Mouse (Mus musculus): ENCODE data around the gene Fbxo17.
A peak's percentile ranks its signal among the peaks of the same experiment; 100 is the strongest.

Gene Fbxo17

GRCm38 (mm10) chr7:28719159-28719558, 2.6 kb downstream of the Fbxo17 start:
- no peak for DNase-seq (ENCODE audit: low read depth, low spot score)

DNA sequence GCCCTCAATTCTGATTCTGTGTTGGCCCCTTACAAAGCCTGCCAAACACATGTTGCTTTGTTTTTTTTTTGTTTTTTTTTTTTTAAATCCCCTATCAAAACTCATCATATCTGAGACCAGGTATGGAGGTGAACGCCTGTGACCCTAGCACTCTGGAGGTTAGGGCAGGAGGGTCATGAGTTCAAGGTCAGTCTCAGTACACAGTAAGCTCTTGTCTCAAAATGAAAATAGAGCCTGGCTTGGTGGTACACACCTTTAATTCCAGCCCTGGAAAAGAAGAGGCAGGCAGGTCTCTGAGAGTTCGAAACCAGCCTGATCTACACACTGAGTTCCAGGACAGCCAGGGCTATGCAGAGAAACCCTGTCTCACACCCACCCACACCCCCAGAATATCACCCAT, 3.0 kb downstream of the Fbxo17 start:
- DNase-seq (ENCODE audit: low read depth, low spot score), result no peak

DNA sequence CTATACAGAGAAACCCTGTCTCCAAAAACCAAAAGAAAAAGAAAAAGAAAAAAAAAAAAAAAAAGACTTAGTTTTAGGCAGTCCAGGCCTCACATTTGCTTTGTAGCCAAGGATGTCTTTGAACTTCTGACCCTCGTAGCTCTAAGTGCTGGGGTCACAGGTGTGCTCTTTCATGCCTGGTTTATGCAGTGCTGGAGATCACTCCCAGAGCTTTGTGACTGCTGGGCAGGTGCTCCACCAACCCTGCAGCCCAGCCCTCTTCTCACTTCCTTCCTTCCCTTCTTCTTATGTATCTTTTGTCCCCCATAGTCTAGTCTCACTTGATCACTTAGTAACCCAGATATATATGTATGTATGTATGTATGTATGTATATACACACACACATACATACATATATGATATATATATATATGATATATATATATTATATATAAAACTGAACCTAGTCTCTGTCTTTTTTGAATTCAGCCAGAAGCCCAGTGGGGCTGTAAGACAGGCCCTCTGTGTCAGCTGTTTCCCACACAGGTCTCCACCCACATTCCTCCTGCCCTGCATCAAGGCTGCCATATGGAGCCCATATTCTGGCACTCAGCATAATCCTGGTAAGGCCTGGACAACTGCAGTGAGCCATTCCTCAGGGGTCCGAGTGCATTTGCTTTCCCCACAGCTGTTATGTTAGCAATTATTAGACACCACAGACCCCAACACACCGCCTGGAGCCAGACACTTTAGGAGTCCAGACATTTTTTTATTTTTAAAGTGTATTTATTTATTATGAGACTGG, 4.3 kb downstream of the Fbxo17 start:
- peak; percentile 68 for DNase-seq (ENCODE audit: low read depth, low spot score)

- no peak for DNase-seq (ENCODE audit: low read depth, low spot score)
These were observed 5.5 kb downstream of the Fbxo17 start for GRCm38 (mm10) chr7:28722079-28722478.

GRCm38 (mm10) chr7:28724613-28725012, 8.0 kb downstream of the Fbxo17 start:
- DNase-seq (ENCODE audit: low read depth, low spot score), result peak; percentile 23

GRCm38 (mm10) chr7:28726600-28726999, 10.0 kb downstream of the Fbxo17 start:
- peak; percentile 67 for DNase-seq (ENCODE audit: low read depth, low spot score)

GRCm38 (mm10) chr7:28727649-28728340, 11.2 kb downstream of the Fbxo17 start:
- peak; percentile 74 for DNase-seq (ENCODE audit: low read depth, low spot score)

DNA sequence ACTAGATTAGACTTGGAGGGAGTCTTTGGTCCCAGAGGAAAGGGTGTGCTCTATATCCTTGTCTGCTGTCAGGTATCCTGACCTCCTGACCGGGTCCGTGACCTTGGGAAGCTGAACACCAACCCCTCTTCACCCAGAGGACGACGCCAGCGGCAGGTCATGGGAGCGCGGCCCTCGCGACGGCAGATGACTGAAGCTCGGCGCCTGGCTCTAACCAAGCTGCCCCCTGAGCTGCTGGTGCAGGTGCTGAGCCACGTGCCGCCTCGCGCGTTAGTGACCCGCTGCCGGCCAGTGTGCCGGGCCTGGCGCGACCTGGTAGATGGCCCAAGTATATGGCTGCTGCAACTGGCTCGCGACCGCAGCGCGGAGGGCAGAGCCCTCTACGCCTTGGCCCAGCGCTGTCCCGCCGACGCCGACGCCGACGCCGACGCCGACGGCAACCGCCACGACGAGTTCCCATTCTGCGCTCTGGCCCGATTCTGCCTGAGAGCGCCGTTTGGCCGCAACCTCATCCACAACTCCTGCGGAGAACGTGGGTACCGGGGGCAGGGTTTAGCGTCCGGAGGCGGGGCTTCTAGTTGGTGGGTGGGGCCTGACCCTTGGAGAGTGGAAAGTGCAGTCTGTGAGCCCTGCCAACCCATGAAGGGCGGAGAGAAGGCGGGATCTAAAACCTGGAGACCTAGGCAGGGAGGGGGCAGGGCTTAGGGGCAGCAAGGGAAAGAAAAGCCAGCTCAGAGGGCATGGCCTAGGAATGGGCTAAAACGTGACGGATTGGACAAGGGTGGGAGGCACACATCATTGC, 15.9 kb downstream of the Fbxo17 start:
- DNase-seq (ENCODE audit: low read depth, low spot score), result no peak

- no peak for DNase-seq (ENCODE audit: low read depth, low spot score)
These were observed 16.6 kb downstream of the Fbxo17 start for GRCm38 (mm10) chr7:28733211-28733610.

DNA sequence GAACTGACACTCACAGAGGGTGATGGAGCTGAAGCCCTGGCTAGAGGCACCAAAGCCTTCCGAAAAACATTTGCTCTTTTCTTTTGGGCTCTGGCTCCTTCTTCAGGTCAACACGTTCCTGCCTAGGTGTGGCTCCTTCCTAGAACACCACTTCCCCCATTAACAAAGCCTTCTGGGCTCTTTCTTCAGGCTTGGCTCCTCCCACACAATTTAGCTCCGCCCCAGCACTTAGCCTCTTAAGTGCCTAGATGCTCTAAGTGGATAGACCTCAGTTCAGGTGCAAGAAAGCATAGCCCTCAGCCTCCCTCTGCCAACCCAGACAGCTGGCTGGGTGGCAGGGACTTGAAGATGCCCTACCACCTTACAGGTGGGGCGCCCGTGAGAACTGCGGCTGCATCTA, 19.1 kb downstream of the Fbxo17 start:
- no peak for DNase-seq (ENCODE audit: low read depth, low spot score)

DNA sequence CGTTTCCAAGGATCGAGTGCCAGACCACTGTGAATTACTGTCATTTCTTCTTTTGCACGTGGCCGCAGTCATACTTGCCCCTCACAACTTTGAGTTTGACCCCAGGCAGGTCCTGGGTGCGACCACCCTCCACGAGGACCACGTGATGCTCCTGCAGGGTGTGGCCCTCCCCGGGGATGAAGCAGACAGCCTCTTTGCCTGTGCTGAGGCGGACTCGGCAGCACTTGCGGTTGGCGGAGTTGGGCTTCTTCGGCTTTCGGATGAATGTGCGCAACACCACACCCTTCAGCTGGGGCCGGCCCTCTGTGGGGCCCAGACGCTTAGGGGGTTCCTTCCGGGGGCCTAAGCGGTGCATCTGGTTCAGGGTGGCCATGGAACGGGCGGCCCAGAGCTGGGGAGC, 23.2 kb downstream of the Fbxo17 start:
- no peak for DNase-seq (ENCODE audit: low read depth, low spot score)

GRCm38 (mm10) chr7:28740949-28741348, 24.3 kb downstream of the Fbxo17 start:
- peak; percentile 36 for DNase-seq (ENCODE audit: low read depth, low spot score)

DNA sequence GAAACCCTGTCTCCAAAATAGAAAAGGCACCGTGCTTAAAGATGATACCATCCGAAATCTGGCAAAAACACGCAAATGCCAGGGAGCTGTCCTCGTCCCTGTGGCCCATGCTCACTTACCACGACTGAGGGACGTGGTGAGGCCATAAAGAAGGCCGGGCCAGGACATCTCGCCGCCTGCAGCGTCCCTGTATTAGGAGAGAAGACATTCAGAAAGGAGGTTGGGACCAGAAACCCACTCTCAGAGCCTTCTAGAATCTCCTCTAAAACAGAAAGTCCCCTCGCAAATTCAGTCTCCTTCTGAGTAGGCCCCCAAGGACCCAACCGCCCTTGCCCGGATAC, 24.7 kb downstream of the Fbxo17 start:
- DNase-seq (ENCODE audit: low read depth, low spot score), result no peak

DNA sequence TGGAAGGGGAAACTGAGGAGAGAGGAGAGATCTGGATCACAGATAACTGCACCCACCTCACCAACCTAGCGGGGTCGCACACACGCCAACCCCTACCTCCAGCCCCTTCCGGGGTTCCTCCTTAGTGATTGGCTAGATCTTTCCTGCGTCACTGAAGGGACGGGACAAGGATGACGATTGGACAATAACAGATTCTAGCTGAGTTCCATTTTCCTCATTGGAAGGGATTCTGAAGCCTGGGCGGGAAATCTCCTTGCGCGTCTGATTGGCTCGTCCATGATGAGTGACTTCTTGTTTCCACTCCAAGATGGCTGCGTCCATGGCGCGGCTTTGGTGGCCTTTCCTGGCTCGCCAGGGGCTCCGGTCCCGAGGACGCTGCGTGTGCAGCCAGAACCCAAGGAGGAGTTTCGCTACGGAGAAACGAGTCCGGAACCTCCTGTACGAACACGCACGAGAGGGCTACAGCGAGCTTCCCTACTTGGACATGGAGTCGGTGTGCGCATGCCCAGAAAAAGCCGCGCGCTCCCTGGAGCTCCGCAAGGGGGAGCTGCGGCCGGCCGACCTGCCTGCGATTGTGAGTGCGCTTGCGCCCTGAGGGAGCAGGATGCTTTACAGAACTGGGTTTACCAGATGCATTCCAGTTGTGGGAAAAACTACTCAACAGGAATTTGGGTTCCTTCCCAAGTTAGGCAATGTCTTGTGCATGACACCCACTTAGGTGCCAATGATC, 25.3 kb downstream of the Fbxo17 start, which contains the start of the genes Mrps12 and Sars2:
Gene Mrps12 (minus strand): TSS at position 112 of the 730 bp plus-strand sequence.
Gene Sars2 (plus strand): TSS at position 284 of the 730 bp plus-strand sequence.
- peak; percentile 98 for DNase-seq (ENCODE audit: low read depth, low spot score)

GRCm38 (mm10) chr7:28749935-28750334, 33.3 kb downstream of the Fbxo17 start:
- DNase-seq (ENCODE audit: low read depth, low spot score), result no peak

DNA sequence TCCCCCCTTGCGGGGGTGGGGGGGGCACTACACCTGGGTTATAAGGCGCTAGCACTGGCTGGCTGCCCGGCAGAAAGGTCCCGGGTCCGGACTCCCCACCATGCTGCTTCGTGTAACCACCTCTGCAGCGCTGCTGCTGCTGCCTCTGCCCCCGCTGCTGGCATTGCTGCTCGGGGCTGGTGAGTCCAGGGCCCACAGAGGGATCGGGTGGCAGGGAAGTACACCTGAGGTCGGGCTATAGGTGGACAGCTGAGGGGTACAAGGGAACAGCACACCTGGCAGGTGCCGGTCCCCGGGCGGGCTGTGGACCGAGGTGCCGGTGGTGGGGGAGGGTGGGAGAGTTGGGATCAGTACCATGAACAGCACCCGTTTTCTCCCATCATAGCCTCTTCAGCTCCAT, 39.5 kb downstream of the Fbxo17 start, which contains the start of gene Ccer2:
Gene Ccer2 (plus strand): TSS at position 96 of the 400 bp plus-strand sequence.
- no peak for DNase-seq (ENCODE audit: low read depth, low spot score)

DNA sequence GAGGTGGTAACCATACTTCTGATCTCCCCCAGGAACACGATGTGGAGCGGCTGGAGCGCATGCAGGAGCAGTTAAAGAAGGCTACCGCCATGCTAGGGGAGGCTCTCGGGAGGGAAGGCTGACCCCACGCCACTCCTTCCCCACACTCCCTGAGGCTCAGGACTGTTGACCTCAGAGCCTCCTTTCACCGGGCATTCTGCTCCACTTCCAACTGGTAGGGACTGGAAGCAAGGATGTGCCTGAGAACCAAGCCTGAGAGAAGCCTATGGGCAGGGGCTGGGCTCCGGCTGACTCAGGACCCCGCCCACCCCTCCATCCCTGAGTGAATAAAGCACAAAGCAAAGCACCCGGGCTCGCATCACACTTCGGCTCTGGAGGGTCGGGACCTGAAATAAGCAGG, 42.0 kb downstream of the Fbxo17 start:
- DNase-seq (ENCODE audit: low read depth, low spot score), result no peak

GRCm38 (mm10) chr7:28761907-28762306, 45.3 kb downstream of the Fbxo17 start:
- no peak for DNase-seq (ENCODE audit: low read depth, low spot score)

DNA sequence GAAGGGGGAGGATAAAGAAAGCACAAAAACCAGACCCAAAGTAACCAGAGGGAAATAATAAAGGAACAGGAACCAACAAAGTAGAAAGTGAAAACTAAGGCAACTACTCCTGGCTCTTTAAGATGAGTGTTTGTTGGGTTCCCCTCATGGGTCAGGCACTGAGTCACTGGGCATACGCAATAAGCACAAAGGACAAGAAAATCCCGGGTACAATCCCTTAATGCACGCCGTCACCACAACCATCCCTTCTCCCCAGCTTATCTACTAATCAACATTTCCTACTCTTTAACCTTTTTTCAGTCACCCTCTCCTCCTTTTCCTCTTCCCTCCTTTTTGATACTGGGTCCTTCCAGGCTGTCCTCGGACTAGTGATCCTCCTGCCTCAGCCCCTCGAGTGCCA, 48.6 kb downstream of the Fbxo17 start:
- peak; percentile 27 for DNase-seq (ENCODE audit: low read depth, low spot score)

DNA sequence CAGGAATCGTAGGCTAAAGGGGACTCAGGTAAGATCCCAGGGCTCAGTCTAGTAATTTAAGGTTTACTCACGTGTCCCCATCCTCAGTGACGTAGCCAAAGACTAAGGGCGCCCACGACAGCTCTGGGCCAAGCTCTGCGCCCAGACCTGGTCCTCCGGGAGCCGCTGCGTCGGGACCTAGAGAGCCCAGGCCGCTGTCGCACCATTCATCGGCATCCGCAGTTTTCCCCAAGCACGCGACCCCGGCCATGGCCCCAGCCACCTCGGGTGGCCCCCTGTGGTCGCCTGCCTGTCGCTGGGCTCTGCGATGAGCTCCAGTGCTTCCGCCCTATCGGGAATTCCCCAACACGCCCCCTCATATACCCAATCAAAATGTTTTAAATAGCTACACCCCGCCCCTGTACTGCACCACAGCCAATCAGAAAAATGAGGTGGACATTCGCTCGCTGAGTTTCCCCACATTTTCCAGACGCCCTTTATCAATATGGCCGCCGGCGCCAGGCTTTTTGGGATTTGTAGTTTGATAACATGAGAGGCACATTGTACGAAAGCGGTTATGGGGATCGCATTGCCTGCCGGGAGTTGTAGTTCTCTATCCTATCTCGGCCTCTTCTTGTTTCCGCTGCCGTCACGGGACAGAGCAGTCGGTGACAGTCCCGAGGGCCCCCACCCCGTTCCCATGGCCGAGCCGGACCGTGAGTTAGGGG, 49.7 kb downstream of the Fbxo17 start, which contains the start of gene Sirt2:
Gene Sirt2 (plus strand): TSS at position 563 of the 707 bp plus-strand sequence.
- DNase-seq (ENCODE audit: low read depth, low spot score), result peak; percentile 99

DNA sequence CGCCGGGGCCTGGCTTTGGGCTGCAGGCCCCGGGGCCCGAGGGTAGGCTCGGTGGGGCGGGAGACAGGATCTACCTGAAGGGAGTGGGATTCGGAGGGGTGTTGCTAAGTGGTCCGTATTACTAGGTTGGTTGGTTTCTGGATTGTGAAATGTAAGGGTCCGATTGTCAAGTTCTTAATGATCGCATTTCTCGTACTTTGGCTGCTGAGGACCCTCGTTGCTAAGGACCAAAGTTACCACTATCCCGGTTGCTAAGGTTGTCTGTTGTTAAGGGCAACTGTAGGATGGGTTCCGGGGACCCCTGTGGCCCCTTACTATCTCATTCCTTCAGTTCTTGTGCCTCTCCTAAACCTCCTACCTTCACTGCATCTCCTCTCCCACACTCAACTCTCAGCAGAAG, 50.3 kb downstream of the Fbxo17 start:
- DNase-seq (ENCODE audit: low read depth, low spot score), result peak; percentile 15
